Mouse (Mus musculus) hindbrain, postnatal 0 days (tissue): ENCODE results near the gene Upk2. TPM values are rescaled to one million over a fixed set of nuclear protein-coding genes. Genes with fewer than 3 reads are reported as not detected.
"Not testable (repeated sequence)": the region's sequence is repeated elsewhere in the genome, so short reads cannot be mapped to it uniquely, and the experiment has no call there.

Source experiments
- ATAC-seq: fragments of 200-750 bp; cut with Nextera tagmentation; 2 replicates; pipeline ENCODE4 v1.8.0; 2017; ENCODE audit warnings: mild to moderate bottlenecking, moderate TSS enrichment, moderate library complexity
- DNase-seq: peaks from one replicate; pipeline ENCODE4 v3.0.0-alpha.2; 2015; ENCODE audit warnings: low spot score
- H3K27ac ChIP-seq: fragments of 300-500 bp; sonication (generic); 2 replicates; pipeline ENCODE4 v1.5.1; 2014; ENCODE audit warnings: mild to moderate bottlenecking
- H3K27me3 ChIP-seq: fragments of 300-500 bp; sonication (generic); 2 replicates; pipeline ENCODE4 v1.6.1; 2014; ENCODE audit warnings: low read length, mixed read lengths; ENCODE audit not compliant: insufficient read depth
- H3K36me3 ChIP-seq: fragments of 300-500 bp; sonication (generic); 2 replicates; pipeline ENCODE4 v1.6.1; 2014; ENCODE audit warnings: low read length, mixed read lengths; ENCODE audit not compliant: insufficient read depth
- H3K4me1 ChIP-seq: fragments of 300-500 bp; sonication (generic); 2 replicates; pipeline ENCODE4 v1.6.1; 2014; ENCODE audit warnings: antibody characterized with exemption, low read length, mixed read lengths; ENCODE audit not compliant: insufficient read depth
- H3K4me2 ChIP-seq: fragments of 300-500 bp; sonication (generic); 2 replicates; pipeline ENCODE4 v1.6.1; 2014; ENCODE audit warnings: low read depth, mild to moderate bottlenecking, low read length, moderate library complexity, mixed read lengths
- H3K4me3 ChIP-seq: fragments of 300-500 bp; sonication (generic); 2 replicates; pipeline ENCODE4 v1.5.1; 2014; ENCODE audit warnings: low read length
- H3K9ac ChIP-seq: fragments of 300-500 bp; sonication (generic); replicated peaks from 2 replicates; pipeline ENCODE4 v1.6.1; 2014; ENCODE audit warnings: mild to moderate bottlenecking, low read length, moderate library complexity, mixed read lengths
- H3K9me3 ChIP-seq: fragments of 300-500 bp; sonication (generic); 2 replicates; pipeline ENCODE4 v1.6.1; 2016; ENCODE audit warnings: low read length, mixed read lengths
- CTCF ChIP-seq: IDR thresholded peaks from 2 replicates; pipeline ENCODE4 v1.5.1; 2016; ENCODE audit warnings: antibody characterized with exemption, control low read depth, low read depth
- WGBS: fragments of 180-500 bp; shearing (Covaris S2); extraction: QIAGEN DNeasy Blood & Tissue Kit; methylation state at CpG from one replicate; pipeline ENCODE4 v1.1.7; 2014; 5-methylcytosine and 5-hydroxymethylcytosine counted together
- polyA plus RNA-seq: library from polyadenylated mRNA; unstranded; fragments of >200 nt; fragmentation: Nextera tagmentation; extraction: Ambion mirVana; gene quantifications from 2 replicates; pipeline ENCODE4 v1.2.1, GENCODE M21; 2015
- total RNA-seq: library from RNA; depleted of rRNA; stranded (reverse); fragments of >200 nt; gene quantifications from 2 replicates; pipeline ENCODE4 v1.2.3, GENCODE M21; 2014

Gene Upk2
- total and polyA plus RNA-seq, 2 experiments from 2014 or later: not detected

DNA sequence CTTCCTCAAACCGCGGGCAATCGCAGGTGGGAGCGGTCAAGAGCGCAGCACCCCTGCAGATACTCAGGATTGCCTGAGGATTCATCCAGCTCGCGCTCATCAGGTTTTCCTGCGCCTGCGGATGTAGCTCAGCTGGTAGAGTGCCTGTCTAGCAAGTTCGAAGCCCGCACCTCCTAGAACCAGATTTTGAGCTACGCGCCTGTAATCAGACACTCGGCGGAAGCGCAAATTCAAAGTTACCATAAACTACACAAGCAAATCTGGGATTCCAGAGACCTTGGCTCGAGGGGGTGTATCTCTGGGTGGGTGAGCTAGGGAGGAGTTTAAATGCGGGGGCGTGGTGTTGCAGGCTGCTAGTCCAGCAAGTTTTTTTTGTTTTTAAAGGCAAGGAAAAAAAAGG, 13.8 kb downstream of the Upk2 start, which contains the start of gene Foxr1:
Gene Foxr1, minus strand, starts transcription at position 176 of the 400 bp plus-strand sequence.
- Histone ChIP-seq H3K4me1 (no peaks in the 10 kb centered on the region), H3K36me3 (no peaks in the 10 kb centered on the region), H3K4me2 (no peak within 1 kb of the TSS), H3K4me3 (no peak within 1 kb of the TSS), H3K9me3 (no peaks in the 10 kb centered on the region), H3K27ac (no peak within 1 kb of the TSS), H3K9ac (no peak within 1 kb of the TSS), H3K27me3 (no peaks in the 10 kb centered on the region)
- ATAC-seq (no peak), DNase-seq (no peak)
- no peak for TF ChIP-seq CTCF
- 75% methylated on average over 19 of the region's 19 CpGs for WGBS

DNA sequence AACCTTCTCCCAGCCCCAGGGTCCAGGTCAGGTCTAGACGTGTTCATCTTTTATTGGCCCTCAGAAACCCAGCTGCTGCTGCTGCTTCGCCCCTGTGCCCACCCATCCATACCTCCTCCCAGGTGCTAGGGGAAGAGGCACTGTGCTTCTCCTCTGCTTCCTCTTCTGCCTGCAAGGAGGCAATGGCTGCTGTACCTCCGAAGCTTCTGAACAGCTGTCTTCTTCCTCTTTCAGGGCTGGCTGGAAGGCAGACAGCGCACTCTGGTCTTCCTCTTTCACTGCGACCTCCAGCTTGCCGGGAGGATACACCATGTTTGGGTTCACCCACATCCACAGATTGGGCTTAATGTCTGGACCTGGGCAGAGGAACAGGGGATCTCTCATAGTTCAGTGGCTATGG, 19.0 kb downstream of the Upk2 start:
- Histone ChIP-seq H3K9ac (no peak overlapping the region), H3K27me3 (no peaks in the 10 kb centered on the region), H3K36me3 (no peaks in the 10 kb centered on the region), H3K27ac (no peak overlapping the region), H3K4me2 (no peak overlapping the region), H3K4me1 (no peaks in the 10 kb centered on the region), H3K9me3 (no peaks in the 10 kb centered on the region), H3K4me3 (no peak overlapping the region)
- 86% methylated on average over 6 of the region's 6 CpGs for WGBS
- ATAC-seq (no peak), DNase-seq (no peak)
- no peak for TF ChIP-seq CTCF

DNA sequence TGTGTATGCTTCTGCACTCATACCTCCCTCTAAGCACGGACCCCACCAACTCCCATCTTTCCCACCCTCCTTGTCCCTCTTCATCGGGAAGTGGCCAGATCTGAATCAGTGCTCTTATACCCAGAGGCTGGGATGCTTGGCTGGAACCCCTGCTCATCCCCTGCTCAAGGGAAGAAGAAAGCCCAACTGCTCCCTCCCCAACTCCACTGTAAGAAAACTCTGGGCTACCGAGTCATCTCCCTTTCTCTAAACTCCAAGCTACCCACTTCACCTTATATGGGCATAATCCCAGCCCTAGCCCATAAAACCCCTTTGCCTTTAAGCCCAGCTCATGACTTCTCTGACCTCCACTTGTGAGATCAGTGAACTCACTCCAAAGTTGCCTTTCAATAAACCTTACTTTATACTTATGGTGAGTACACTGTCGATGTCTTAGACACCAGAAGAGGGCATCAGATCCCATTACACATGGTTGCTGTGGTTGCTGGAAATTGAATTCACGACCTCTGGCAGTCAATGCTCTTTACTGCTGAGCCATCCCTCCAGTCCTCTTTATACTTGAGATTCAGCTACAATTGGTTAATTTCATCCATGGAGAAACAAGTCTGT, 22.1 kb downstream of the Upk2 start:
- no peak for TF ChIP-seq CTCF
- no peak overlapping the region for H3K27ac ChIP-seq
- H3K27me3 ChIP-seq: no peaks in the 10 kb centered on the region
- no peak for ATAC-seq
- WGBS: 56% methylated on average over 5 of the region's 5 CpGs
- DNase-seq: no peak
- H3K4me1 ChIP-seq: no peaks in the 10 kb centered on the region
- no peak overlapping the region for H3K4me2 ChIP-seq
- H3K9ac ChIP-seq: no peak overlapping the region
- no peaks in the 10 kb centered on the region for H3K9me3 ChIP-seq
- no peaks in the 10 kb centered on the region for H3K36me3 ChIP-seq
- no peak overlapping the region for H3K4me3 ChIP-seq

DNA sequence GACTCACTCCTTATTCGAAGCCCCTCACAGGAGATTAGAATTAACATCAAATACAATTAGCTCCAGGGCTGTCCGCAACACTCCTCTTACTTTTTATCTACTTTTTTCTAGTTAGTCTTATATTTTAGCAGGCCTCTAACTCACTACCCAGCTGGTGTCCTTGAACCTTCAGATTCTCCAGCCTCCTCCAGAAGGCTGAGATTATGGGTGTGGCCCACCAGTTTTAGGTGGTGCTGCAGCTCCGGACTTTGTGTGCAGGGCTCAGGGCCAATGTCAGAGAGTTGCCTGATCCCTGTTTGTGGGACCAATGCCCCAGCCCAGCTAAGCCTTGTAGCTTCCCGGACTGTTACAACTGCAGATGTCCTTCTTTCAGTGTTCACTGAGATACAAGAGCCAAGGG, 31.2 kb downstream of the Upk2 start:
- no peak for DNase-seq
- no peaks in the 10 kb centered on the region for H3K4me1 ChIP-seq
- H3K9ac ChIP-seq: no peak overlapping the region
- no peak for TF ChIP-seq CTCF
- no peaks in the 10 kb centered on the region for H3K9me3 ChIP-seq
- 88% methylated on average over 4 of the region's 4 CpGs for WGBS
- no peak overlapping the region for H3K27ac ChIP-seq
- H3K4me3 ChIP-seq: no peak overlapping the region
- no peaks in the 10 kb centered on the region for H3K27me3 ChIP-seq
- H3K36me3 ChIP-seq: no peaks in the 10 kb centered on the region
- ATAC-seq: no peak
- H3K4me2 ChIP-seq: no peak overlapping the region

DNA sequence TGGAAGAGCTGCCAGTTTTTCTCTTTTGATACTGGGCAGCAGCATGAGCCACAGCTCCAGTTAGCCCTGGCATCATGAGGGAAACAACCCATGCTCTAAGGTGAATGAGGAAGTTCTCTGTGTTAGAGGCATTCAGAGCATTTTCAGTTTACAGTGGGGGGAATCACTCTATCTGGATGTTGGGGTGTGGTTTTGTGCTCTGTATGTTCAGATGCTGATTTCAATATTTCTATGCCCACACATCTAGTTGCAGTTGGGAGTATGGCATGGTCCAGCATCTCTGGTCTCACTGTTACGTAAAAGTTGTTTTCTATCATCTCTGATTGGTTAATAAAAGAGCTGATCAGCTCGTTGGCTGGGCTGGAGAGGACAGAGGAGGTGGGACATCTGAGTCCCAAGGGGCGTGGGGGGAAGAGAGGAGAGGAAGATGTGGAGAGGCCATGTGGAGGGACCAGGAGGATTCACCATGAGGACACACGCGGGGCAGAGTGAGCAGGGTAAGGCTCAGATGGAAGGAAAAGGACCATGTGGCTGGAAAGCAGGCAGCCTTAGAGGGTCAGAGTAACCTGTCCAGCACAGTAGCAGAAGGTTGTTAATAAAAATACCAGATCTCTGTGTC, 34.4 kb downstream of the Upk2 start:
- no peak overlapping the region for H3K9ac ChIP-seq
- no peak overlapping the region for H3K4me2 ChIP-seq
- TF ChIP-seq CTCF: no peak
- no peak overlapping the region for H3K4me3 ChIP-seq
- no peak overlapping the region for H3K27ac ChIP-seq
- DNase-seq (no peak), ATAC-seq (no peak)
- peaks cover 6% of the 10 kb centered on the region; the same call in 1 of the 2 replicates for H3K4me1 ChIP-seq
- H3K36me3 ChIP-seq: no peaks in the 10 kb centered on the region
- H3K27me3 ChIP-seq: no peaks in the 10 kb centered on the region
- no peaks in the 10 kb centered on the region for H3K9me3 ChIP-seq
- 69% methylated on average over 5 of the region's 5 CpGs for WGBS

DNA sequence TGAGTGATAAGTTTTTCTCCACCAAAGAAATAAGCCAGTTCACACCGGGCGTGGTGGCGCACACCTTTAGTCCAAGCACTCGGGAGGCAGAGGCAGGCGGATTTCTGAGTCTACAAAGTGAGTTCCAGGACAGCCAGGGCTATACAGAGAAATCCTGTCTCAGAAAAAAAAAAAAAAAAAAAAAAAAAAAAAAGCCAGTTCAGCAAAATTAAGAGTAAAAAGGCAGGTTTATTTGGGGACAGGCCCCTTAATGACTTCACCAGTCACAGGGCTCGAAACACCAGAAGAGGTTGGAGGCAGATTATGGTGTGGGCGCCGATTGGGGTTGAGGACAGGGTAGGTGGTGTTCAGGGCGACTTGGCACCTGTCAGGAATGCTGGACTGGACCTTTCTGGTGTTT, 35.0 kb downstream of the Upk2 start:
- H3K4me1 ChIP-seq, H3K36me3 ChIP-seq, H3K9ac ChIP-seq, H3K4me2 ChIP-seq, DNase-seq, H3K27me3 ChIP-seq, H3K9me3 ChIP-seq, H3K4me3 ChIP-seq, ATAC-seq, H3K27ac ChIP-seq: not testable (repeated sequence)
- 91% methylated on average over 9 of the region's 9 CpGs for WGBS
